Mouse (Mus musculus) thymus, postnatal 25 days (tissue): ENCODE data around the gene Med18.
"Not testable (repeated sequence)": the region's sequence is repeated elsewhere in the genome, so short reads cannot be mapped to it uniquely, and the experiment has no call there.

Experiments
- DNase-seq: peaks from one replicate; pipeline ENCODE4 v3.0.0; 2022

Gene Med18

GRCm38 (mm10) chr4:132420471-132420870, 43.2 kb downstream of the Med18 start:
- no peak for DNase-seq

DNA sequence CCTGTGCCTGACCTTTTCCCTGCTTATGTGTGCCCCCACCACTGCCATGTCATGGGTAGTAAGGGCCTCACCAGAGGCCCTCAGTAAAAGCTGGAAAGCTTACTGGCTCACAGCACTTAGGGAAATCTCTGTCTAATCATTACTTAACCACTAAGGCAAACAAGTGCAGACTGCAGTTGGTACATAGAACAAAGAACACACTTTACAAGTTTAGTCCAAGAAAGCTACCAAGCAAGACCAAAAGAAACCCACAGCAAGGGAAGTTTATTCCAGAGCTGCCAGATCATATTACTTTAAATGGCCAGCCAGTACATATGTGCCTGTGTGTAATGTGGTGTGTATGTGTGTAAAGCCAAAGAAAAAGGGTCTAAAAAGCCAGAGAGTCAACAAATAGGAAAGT, 47.8 kb downstream of the Med18 start:
- DNase-seq = no peak

DNA sequence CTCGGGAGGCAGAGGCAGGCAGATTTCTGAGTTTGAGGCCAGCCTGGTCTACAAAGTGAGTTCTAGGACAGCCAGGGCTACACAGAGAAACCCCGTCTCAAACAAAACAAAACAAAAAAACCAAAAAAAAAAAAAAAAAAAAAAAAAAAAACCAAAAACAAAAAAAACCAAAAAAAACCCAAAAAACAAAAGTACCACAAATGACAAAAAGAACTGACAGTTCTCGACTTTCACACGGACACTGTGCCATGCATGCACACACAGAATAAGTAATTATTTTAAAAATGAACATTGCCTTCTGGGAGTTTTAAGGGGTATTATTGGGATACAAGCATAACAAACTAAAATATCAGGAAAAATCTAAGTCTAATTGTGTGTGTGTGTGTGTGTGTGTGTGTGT, 50.5 kb downstream of the Med18 start:
- not testable (repeated sequence) for DNase-seq

- peak; percentile 46 for DNase-seq
Observed at GRCm38 (mm10) chr4:132411322-132412094, 52.2 kb downstream of the Med18 start.

- DNase-seq = no peak
Observed at GRCm38 (mm10) chr4:132409587-132410229, 54.0 kb downstream of the Med18 start.
